Mouse (Mus musculus): ENCODE data around the gene Clip2.

DNA sequence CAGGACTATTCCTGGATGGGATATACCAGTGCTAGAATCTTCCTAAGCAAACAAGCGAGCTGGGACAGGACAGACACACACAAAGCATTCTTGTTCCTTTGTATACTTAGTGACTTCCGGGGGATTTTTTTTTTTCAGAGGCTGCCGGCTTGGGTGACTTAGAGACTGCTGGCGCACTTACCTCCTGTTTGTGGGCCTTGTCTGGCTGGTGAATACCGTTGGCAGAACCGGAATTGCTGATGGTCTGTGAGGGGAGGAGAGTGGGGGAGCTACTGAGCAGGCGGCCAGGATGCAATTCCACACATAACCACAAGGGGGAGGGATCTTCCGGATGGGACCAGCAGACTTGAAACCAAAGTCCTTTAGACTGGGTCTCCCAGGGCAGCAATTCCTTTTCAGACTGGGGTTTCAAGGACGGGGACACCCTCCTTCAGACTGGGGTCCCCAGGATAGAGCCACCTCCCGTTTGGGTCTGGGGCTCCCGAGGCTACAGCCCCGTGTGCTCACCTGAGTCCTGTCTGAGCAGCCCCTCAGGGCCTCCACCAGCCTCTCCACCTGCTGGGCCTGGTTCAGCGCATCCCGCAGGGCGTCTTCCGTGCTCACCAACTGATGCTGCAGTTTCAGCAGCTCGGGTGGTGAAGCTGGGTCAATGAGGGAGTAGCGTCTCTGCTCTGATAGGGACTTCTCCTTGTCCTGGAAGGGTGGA is 60.4 kb downstream of the Clip2 start:
- no peak for TF ChIP-seq EP300 (IDR thresholded peaks at IDR 0.05; ENCODE audit: insufficient read depth, low read depth, low read length)
- TF ChIP-seq CTCF (IDR thresholded peaks at IDR 0.05; ENCODE audit: low read depth, low read length), result peak; percentile 98

Measured in ES-Bruce4 (cell line).